Comparison of ENCODE assay signal across 19 mouse cellular contexts in genomic region chr8:91140828-91141227, GRCm38 (mm10). TPM values are rescaled to one million over a fixed set of nuclear protein-coding genes. Genes with fewer than 3 reads are reported as not detected.
DNase-seq lines count a peak whose midpoint lies in the region; ATAC-seq lines count a peak whose summit lies in the region.
"Had no signal": no experiment of that assay in that cellular context is flagged by ENCODE, and none has a peak within 500 bp of the region (broad histone marks: within the 10 kb centered on the region; RNA-seq: fewer than 3 reads in every experiment).

No protein-coding gene starts in this region.

- no peaks in the 10 kb centered on the region for H3K36me3 ChIP-seq in kidney, embryonic 16.5 days (ENCODE audit: insufficient read depth, low read length)
- no peaks in the 10 kb centered on the region for H3K36me3 ChIP-seq in midbrain, embryonic 10.5 days
- H3K36me3 ChIP-seq: embryonic facial prominence, embryonic 15.5 days; forebrain, embryonic 10.5 days; heart, embryonic 13.5 days had no signal

- ATAC-seq in kidney, embryonic 16.5 days (ENCODE audit: low FRiP score, low TSS enrichment): peak; percentile 56; the same call in 1 of the 2 replicates
- ATAC-seq in megakaryocyte progenitor cell, adult 5-6 weeks (replicated peaks; ENCODE audit: poor library complexity): no peak
- ATAC-seq: forebrain, embryonic 14.5 days had no signal

- H3K4me2 ChIP-seq in kidney, embryonic 16.5 days (replicated peaks; ENCODE audit: low read depth, low read length): no peak overlapping the region
- H3K4me2 ChIP-seq: embryonic facial prominence, embryonic 15.5 days; heart, embryonic 13.5 days had no signal

- no peak overlapping the region for H3K27ac ChIP-seq in kidney, embryonic 16.5 days (ENCODE audit: low read length)
- H3K27ac ChIP-seq in midbrain, embryonic 10.5 days (replicated peaks): no peak overlapping the region
- H3K27ac ChIP-seq: embryonic facial prominence, embryonic 15.5 days; forebrain, embryonic 10.5 days; heart, embryonic 13.5 days had no signal

- H3K4me3 ChIP-seq in kidney, embryonic 16.5 days (ENCODE audit: low read length): no peak overlapping the region
- no peak overlapping the region for H3K4me3 ChIP-seq in midbrain, embryonic 10.5 days
- H3K4me3 ChIP-seq: embryonic facial prominence, embryonic 15.5 days; erythroblast, embryonic 14.5 days; forebrain, embryonic 10.5 days; heart, embryonic 13.5 days had no signal

- H3K9ac ChIP-seq in kidney, embryonic 16.5 days (replicated peaks; ENCODE audit: low read length): no peak overlapping the region
- H3K9ac ChIP-seq: embryonic facial prominence, embryonic 15.5 days; heart, embryonic 13.5 days had no signal

- no peaks in the 10 kb centered on the region for H3K27me3 ChIP-seq in kidney, embryonic 16.5 days (ENCODE audit: insufficient read depth, low read length)
- no peaks in the 10 kb centered on the region for H3K27me3 ChIP-seq in midbrain, embryonic 10.5 days (ENCODE audit: low read depth, poor library complexity, severe bottlenecking)
- H3K27me3 ChIP-seq: embryonic facial prominence, embryonic 15.5 days; heart, embryonic 13.5 days had no signal

- DNase-seq in urinary bladder, postnatal 14 days (ENCODE audit: low spot score): peak; percentile 11
- DNase-seq in urinary bladder, postnatal 4 days (ENCODE audit: low spot score in 2 of 2): no peak
- DNase-seq in kidney, postnatal 25 days: peak; percentile 73 to 84
- DNase-seq in midbrain, embryonic 10.5 days (ENCODE audit: low spot score): no peak
- DNase-seq: adrenal gland, adult 8-10 months; adrenal gland, postnatal 36 days; cerebellum, adult 8-10 months; cerebellum, postnatal 14 days; embryo, embryonic 11 days; gastrocnemius, postnatal 36 days; heart, adult 11 months; heart, postnatal 36 days had no signal

- H3K9me3 ChIP-seq in kidney, embryonic 16.5 days (ENCODE audit: low read length): no peaks in the 10 kb centered on the region
- no peaks in the 10 kb centered on the region for H3K9me3 ChIP-seq in midbrain, embryonic 10.5 days (replicated peaks)
- H3K9me3 ChIP-seq: embryonic facial prominence, embryonic 15.5 days; heart, embryonic 13.5 days had no signal

- 67% methylated on average over 4 of the region's 4 CpGs for WGBS in kidney, embryonic 16.5 days
- WGBS in midbrain, embryonic 10.5 days: 87% methylated on average over 4 of the region's 4 CpGs

- H3K4me1 ChIP-seq in kidney, embryonic 16.5 days (ENCODE audit: insufficient read depth, low read length): peaks cover 7% of the 10 kb centered on the region
- peaks cover 7% of the 10 kb centered on the region for H3K4me1 ChIP-seq in midbrain, embryonic 10.5 days
- H3K4me1 ChIP-seq: embryonic facial prominence, embryonic 15.5 days; heart, embryonic 13.5 days had no signal

RNA-seq across cellular contexts. Expression of gene Aktip, which starts 58.9 kb away (rescaled TPM):
- 84.8 and 98.8 TPM in 2 replicates for polyA plus RNA-seq in kidney, embryonic 16.5 days (2015; fragmentation: Nextera tagmentation; extraction: Ambion mirVana)
- polyA plus RNA-seq in midbrain, embryonic 10.5 days (2016; fragmentation: Nextera tagmentation; extraction: Ambion mirVana): 79.2 and 92.9 TPM in 2 replicates
- 7.9 and 9.6 TPM in 2 replicates for total RNA-seq in megakaryocyte progenitor cell, adult 5-6 weeks (2015)
- total RNA-seq in megakaryocyte progenitor cell, adult 5-6 weeks (2017): 5.5 and 9.0 TPM in 2 replicates
- polyA plus RNA-seq: erythroblast, embryonic 14.5 days had no signal

Comparison
In these comparisons a context has a peak if more than half of its experiments do, and no peak if none do; other contexts are left out.
1. DNase-seq: peak in urinary bladder, postnatal 14 days (single experiment) and kidney, postnatal 25 days (2 of 2); none in urinary bladder, postnatal 4 days (0 of 2) and midbrain, embryonic 10.5 days (single experiment).